Mouse (Mus musculus) MN1 (cell line): ENCODE data around the gene Mertk.
A peak's percentile ranks its signal among the peaks of the same experiment; 100 is the strongest.

Source experiments
- DNase-seq: peaks from one replicate; pipeline ENCODE4 v3.0.0-alpha.2; 2016; ENCODE audit warnings: low spot score

Gene Mertk

DNA sequence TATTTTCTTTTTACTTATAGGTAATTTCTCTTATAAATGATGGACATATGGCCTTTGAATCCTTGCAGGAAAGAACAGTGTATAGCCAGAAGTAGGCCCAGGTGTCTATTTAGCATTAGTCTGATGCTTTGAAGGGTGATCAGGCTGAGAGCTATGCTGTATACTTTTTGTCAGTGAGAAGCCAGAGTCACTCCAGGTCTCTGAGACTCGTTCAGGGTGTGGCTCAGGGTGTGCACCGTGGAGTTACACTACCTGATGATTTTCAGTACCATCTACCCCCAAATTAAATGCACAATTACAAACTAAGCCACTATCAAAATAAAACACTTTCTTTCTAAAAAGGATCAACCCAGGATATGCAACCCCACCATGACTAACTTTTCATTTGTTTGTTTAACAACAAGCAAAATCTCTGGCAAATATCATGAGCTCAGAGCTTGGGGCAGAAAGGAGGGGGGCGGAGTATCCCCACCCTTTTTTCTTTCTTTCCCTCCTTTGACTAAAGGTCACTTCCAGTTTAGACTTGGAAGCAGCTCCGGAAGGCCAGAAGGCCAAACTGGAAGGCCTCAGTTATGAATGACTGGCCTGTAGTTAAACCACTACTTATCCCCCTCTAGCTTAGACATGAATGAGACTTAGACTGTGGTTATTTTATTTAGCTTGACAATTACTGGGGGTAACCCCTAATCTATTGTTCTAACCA, 69.9 kb downstream of the Mertk start:
- DNase-seq = no peak

DNA sequence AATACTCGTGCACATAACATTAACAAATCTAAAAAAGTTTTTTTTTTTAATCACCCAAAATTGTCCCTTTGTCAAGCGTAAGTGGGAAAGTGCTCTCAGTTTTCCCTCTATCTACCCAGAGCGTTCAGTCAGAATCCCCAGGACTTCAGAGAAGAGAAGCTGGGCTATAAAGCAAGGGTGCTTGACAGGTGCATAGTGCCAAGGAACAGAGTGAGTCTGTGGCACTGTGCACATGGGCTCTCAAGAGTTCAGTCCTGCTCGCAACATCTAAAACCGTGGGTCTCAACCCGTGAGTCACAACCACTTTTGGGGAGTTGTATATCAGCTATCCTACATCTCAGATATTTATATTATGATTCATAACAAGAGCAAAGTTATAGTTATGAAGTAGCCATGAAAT, 71.8 kb downstream of the Mertk start:
- no peak for DNase-seq

DNA sequence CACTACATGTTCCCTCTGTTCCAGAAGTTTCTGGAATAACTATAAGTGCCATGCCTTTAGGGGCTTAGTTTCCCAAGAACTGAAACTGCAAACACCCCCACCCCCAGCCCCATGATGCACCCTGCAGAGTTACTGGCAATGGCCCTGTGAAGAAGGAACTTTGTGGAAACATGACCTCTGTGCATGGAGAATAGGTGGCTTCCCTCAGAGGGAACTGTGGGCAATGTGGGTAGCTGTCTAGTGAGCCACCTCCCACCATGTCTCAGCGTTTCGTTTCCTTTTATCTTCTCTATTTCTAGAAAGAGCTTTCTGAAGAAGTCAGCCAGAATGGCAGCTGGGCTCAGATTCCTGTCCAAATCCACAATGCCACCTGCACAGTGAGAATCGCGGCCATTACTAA, 72.3 kb downstream of the Mertk start:
- no peak for DNase-seq

DNA sequence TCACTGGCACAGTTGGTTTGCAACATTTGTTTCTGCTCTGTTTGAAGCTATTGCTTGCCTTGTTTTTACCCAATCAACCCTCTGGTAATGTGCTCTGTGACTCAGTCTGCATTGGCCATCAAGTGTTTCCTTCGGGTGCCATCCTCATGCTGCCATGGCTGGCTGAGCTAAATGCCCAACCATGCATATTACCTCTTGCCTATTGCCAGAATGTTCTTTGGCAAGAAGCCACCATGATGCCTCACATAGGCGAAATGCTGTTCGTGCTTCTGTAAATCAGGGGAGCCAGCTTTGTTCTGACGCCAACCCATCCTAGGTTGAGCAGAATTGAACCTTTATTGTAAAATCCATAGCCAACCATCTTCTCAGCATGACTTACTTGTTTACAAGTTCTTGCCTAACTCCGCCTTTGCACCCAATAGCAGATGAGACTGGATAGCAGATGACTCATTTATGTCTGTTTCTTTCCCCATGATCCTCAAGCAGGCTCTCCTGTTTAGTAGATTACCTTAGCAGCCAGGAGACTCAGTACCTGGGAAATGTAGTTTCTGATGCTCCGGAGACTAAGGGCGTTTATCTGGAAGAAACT, 73.1 kb downstream of the Mertk start:
- DNase-seq = no peak

DNA sequence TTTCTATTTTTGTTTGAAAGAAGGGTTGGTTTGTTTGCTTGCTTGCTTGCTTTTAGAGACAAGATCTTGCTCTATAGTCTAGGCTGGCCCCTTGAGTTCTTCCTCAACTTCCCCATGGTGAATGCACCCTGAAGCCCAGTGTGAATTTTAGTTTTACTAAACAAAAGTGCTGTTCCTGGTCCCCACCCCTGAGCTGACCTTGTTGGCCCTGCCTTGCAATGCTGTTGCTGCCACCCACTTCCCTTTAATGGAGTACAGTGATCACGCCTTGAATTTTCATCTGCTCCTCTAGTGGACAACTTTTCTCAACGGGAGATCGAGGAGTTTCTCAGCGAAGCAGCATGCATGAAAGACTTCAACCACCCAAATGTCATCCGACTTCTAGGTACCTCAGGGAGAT, 83.5 kb downstream of the Mertk start:
- DNase-seq = no peak

DNA sequence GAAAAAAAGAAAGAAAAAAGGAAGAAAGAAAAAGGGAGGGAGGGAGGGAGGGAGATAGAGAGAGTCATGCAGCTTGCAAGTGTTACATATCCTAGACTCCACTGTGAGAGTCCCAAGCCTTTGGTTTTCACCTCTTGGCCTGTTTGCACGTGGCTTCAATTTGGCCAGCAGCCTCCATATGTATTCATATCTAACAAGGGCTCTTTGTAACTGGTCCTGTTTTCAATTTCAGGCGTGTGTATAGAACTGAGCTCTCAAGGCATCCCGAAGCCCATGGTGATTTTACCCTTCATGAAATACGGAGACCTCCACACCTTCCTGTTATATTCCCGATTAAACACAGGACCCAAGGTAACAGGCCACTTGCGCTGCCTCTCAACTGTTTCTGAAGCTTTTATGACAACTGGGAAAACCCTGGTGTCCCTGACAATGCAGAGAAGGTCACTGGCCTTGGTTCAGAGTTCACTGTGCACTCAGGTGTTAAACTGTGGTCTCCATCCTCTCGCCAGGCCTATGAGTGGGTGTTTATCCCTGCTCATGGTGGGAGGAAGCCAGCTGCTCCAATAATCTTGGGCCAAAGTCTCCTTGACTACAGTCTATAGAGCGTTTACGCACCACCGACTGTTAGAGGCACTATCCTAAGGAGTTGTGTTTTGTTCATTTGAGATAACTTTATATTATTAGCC, 85.0 kb downstream of the Mertk start:
- DNase-seq = no peak

DNA sequence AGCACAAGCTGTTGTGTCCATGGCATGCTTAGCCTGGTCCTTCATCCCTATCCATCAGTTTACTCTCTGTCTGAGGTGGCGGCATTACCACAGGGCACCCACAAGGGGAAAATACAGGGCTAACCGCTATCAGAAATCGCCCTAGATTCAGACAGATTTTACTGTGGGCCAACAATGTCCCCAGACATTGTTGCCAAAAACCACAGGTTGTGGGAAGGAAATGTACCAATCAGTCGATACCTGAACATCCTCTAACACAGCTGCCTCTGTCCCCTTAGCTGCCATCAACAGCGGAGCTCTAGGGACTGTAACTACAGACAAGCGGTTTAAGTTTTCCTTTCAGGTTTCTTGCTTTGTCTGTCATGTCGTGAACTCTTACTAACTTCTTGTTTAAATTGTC, 86.1 kb downstream of the Mertk start:
- no peak for DNase-seq

DNA sequence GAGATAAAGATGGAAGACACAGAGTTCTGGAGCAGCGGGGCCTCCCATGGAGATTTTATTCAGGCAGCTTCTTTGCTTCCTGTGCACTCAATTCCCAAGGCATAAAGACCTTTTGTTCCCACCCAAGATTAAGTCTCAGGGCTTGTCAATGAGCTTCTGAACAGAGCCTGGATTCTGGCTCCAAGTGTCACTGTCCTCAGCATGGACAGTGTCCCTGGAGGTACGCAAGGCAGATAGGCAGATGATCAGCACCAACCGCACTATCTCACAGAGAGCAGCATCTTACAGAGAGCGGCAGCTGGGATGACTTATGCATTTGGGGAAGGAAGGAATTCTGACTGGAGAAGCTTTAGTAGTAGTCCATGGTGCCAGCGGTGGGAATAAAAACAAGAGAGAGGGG, 87.6 kb downstream of the Mertk start:
- DNase-seq = no peak

DNA sequence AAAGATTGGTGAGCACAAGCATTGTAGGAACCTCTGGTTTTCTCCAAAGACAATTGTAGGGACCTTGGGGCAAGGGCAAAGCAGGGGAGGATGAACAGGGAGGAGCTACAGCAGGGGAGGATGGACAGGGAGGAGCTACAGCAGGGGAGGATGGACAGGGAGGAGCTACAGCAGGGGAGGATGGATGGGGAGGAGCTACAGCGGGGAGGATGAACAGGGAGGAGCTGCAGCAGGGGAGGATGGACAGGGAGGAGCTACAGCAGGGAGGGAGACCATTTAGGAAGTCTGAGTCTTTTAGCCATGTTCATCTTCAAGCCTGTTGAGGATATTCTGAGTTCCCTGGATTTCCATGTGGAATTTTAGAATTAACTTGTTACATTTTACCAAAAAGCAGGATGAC, 88.0 kb downstream of the Mertk start:
- no peak for DNase-seq

DNA sequence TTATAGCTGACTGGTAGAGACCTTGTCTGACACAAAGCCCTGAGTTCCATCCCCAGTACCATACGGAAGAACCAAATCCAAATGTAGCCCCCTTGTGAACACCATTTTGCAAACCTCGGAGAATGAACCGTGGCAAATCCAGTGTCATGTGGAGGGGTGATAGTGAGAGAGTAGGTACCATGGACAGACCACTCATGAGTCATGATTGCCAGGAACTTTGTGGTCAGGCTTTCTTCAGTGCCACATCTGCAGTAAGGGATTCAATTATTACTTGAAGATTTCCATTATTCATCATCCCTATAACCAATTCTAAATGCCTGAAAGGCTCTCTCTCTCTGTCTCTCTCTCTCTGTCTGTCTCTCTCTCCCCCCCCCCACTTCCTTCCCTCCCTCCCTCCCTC, 89.0 kb downstream of the Mertk start:
- DNase-seq = no peak

DNA sequence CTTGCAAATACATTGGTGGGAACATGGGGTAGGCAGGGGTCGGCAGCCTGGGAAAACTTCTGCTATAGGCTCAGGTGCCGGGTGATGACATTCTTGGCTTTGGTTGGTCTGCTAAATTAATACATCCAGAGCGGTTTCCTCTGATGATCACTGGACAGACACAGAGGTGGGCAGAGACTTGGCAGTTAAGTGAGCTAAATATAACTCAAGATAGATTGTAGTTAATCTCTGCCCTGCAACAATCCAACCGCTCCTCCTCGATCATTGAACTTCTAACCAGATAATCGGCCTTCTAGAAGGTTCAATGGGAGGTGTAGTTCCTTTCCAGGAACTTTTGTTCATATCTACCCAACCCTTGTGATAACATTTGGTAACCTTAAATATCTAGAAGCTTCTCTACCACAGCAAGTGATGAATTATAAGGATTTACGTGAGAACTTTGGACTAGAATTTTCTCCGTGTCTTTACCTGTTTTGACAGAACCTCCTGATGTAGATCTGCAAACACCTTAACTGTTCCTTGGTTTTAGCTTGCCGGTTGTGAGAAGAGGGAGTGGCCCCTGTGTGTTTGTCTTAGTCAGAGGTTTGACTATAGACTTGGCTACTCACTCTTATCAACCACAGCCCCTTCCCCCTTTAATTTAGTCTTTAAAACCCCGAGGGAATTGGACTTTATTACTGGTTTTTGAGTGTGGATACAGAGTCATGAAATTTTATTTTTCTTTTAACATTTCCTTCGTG, 92.3 kb downstream of the Mertk start:
- DNase-seq = no peak

DNA sequence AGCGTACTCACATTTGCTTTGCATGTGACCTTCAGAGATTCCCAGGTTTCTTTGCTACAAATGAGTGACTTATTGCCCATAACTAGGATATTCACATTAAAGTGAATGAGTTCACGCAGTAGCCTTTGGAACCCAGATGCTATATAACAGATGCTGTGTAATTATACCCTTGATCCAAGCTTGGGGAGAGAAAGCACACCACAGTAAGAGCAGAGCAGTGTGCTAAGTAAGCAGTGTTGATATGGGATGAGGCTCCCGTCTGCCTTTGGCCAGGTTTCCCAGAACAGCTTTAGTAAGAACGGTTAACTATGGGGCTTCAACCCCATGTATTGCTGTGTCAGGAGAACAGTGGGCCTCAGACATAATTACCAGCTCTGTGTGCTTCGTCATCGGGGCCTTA, 95.2 kb downstream of the Mertk start:
- DNase-seq = no peak

DNA sequence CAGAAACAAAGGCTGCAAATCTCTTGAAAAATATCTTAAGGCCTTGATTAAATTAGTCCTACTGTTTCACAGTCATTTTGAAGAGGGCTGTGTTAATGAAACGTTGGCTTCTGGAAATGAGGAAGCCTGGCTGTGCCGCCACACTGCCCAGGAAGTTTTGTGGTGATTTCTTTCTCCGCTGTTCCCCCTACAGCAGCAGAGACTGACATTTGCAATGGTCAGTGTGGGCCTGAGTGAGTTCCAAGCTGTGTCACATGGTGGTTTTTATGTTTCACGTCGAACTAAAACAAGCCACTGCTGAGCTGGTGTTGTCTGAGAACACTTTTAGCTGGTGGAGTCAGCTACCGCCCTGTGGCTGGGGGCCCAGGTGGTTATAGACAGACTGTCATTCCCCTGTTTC, 97.7 kb downstream of the Mertk start:
- no peak for DNase-seq

DNA sequence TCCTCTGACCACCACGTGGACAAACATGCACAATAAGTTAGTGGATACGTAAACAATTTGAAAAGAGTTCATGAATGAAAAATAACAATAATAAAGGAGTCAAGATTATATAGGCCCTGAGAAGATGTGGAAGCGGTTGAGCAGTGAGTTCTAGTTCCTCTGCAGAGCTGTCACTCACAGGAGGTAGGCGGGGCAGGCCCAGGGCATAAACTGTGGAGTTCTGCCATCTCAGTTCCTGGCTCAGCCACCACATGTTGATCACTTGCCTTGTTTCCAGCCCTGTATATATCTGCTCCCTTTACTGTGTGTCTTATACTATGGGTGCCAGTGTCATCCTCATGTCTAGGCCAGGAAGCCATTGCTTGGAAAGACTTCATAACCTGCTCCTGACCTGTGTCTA, 104.7 kb downstream of the Mertk start:
- DNase-seq = no peak

DNA sequence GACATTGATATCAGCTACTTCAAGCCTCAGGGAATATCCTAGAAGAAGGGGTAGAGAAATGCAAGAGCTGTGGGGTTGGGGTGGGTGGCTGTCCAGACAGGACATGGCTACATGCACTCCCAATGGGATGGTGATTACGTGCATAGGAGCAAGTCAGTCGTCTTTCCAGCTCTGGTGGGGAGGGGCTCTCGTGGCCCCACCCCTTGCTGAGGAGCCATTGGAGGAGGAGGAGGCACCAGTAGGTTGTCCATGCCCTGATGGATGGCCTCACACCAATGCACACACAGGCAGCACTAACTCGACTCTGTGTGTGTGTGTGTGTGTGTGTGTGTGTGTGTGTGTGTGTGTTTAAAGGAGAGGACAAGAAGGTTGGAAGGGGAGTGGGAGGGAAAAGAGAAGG, 106.6 kb downstream of the Mertk start:
- DNase-seq = no peak

DNA sequence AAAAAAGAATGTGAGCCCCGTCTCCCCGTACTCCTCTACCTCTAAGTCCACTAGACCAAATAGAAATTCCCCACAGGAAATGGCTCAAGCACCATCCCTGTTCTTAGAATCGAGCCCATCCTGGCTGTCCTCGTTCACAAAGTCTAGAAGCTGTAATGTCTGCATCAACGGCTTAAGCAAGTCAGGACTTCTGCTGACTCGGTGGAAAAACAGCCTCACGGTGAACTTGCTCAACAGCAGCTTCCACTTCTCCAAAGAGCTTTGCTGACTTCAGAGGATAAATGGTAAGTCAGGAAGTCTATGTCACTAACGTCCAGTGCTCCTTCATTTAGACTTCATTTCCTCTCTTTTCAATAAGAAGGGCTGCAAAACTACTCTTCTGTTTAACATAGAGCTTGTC, 107.8 kb downstream of the Mertk start:
- DNase-seq = no peak

DNA sequence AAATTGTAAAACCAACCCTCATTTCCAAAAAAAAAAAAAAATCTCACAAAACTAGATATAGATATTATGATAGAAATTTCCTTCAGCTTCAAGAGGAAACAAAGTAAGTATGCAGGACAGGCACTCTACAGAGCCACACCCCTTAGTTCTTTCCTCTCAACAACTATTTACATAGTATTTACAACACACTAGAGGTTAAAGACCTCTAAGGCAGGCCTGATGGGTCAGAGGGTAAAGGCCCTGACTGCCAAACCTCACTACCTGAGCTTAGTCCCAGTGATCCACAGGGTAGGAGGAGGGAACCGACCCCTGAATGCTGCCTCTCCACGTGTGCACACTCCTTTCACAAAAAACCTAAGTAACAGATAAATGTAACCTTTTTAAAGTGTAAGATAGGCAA, 114.0 kb downstream of the Mertk start:
- DNase-seq = no peak

DNA sequence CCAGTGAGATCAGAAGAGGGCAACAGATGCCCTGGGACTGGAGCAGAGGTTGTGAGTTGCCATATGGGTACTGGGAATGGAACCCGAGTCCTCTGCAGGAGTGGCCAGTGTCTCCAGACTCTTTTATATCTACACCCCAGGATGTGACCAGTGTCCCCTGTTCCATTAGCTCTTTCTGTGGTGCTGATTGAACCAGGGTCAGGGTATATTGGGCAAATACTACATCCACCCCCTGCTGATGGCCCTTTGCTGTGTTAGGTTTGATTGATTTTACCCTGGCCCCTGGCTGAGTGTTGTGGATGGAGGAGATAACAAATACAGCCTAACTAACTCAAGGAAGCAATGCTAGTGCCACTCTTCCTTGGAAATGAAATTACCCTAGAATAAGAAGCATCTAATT, 117.6 kb downstream of the Mertk start:
- no peak for DNase-seq

DNA sequence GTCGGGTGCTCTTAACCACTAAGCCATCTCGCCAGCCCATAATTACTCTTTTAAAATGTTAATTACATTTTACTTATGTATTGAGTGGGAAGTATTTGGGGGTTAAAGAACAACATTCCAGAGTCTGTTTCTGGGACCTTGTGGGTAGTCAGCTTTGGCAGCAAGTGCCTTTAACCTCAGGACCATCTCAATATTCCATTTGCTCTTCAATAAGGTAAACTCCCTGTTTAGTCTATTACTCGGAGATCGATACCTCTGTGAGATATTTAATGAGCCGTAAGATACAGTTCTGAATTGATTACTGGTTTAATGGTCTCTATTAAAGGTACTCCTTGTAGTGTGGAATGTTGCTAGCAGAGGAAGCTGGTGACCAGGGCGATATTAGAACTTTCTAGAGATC, 118.2 kb downstream of the Mertk start:
- DNase-seq = no peak

DNA sequence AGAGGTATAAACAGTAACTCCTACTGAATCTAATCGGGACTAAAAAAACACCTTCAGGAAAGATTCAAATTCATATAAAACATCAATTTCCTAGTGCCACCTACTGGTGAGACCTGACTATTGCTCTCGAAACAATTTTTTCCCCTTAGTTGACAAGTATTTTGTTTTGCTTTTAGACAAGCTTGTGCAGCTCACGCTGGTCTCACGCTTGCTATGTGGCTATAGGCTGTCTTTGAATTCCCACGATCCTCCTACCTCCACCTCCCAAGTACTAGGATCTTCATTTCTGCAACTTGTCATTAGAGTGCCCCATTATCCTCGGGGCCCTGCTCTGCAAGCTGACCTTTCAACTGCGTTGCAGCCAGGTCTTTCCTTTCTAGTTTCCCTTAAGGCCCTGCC, 118.6 kb downstream of the Mertk start:
- peak; percentile 81 for DNase-seq

DNA sequence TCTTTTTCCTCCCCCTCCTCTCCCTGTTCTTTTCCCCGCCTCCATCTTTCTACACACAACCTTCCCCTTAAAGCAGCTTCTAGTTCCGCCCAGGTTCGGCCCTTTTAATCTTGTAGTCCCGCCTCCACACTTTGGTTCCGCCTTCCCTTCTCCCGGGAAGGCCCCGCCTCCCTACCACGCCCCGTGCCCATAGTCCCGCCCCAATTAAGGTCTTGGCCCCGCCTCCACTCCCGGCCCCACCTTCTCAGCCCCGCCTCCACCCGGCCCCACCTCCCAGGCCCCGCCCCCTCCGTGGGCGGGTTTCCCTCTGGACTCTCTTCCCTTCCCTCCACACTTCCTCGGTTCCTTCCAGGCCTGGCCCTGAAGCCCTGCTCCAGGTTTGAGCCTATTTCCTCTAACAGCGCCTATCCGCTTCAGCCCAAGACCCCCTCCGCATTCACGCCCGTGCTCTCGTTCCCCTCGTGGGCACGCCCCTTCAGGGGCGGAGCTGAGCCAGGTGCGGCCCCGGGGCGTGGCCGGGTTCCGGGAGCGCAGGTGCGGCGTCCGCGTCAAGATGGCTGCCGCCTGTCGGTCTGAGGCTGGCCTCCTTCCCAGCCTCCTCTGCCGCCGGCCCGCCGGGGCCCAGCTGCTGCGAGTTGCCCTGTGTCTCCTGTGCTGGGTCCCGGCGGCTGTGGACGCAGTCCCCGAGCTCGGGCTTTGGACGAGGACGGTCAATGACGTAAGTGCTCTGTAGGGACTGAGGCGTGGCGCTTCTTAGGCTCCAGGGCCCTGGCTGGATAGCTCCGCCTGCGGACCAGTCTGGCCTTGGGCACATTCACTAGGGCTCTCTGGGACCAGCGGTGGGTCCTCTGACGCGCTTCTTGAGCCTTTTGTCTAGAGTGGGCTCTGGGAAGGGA, 119.3 kb downstream of the Mertk start, which contains the start of gene Tmem87b:
Gene Tmem87b, plus strand, starts transcription at position 333 of the 896 bp plus-strand sequence.
- peak; percentile 95 for DNase-seq
